ENCODE assay signal across 8 mouse cellular contexts in genomic region chr3:152980978-152981974, GRCm38 (mm10). TPM values are rescaled to one million over a fixed set of nuclear protein-coding genes. Genes with fewer than 3 reads are reported as not detected.
DNase-seq lines count a peak whose midpoint lies in the region; ATAC-seq lines count a peak whose summit lies in the region.

No protein-coding gene starts in this region.

- H3K27ac ChIP-seq in lung, embryonic 16.5 days (ENCODE audit: low read length) = no peak overlapping the region
- H3K27ac ChIP-seq in hindbrain, embryonic 11.5 days (ENCODE audit: low read depth, low read length) = no peak overlapping the region
- H3K27ac ChIP-seq in midbrain, embryonic 13.5 days = peak overlapping the region; percentile 70

- WGBS in lung, embryonic 16.5 days = under 1% methylated on average over 47 of the region's 47 CpGs
- under 1% methylated on average over 47 of the region's 47 CpGs for WGBS in hindbrain, embryonic 11.5 days
- WGBS in midbrain, embryonic 13.5 days = under 1% methylated on average over 47 of the region's 47 CpGs

- H3K4me1 ChIP-seq in lung, embryonic 16.5 days (replicated peaks; ENCODE audit: control insufficient read depth, insufficient read depth, low read length) = peaks cover 14% of the 10 kb centered on the region
- H3K4me1 ChIP-seq in hindbrain, embryonic 11.5 days (replicated peaks; ENCODE audit: control insufficient read depth, insufficient read depth, low read length) = no peaks in the 10 kb centered on the region; the same call in 1 of the 2 replicates
- peaks cover 33% of the 10 kb centered on the region for H3K4me1 ChIP-seq in midbrain, embryonic 13.5 days (replicated peaks)

- H3K9me3 ChIP-seq in lung, embryonic 16.5 days (ENCODE audit: control insufficient read depth, low read length) = no peaks in the 10 kb centered on the region
- H3K9me3 ChIP-seq in hindbrain, embryonic 11.5 days (ENCODE audit: control insufficient read depth, low read length) = no peaks in the 10 kb centered on the region
- no peaks in the 10 kb centered on the region for H3K9me3 ChIP-seq in midbrain, embryonic 13.5 days

- peaks cover 23% of the 10 kb centered on the region for H3K27me3 ChIP-seq in lung, embryonic 16.5 days (ENCODE audit: control insufficient read depth, insufficient read depth, low read depth, low read length)
- H3K27me3 ChIP-seq in hindbrain, embryonic 11.5 days (ENCODE audit: control insufficient read depth, insufficient read depth, low read length) = peaks cover 4% of the 10 kb centered on the region
- H3K27me3 ChIP-seq in midbrain, embryonic 13.5 days = peaks cover 9% of the 10 kb centered on the region

- H3K9ac ChIP-seq in lung, embryonic 16.5 days (ENCODE audit: low read length) = peak overlapping the region; percentile 52
- H3K9ac ChIP-seq in hindbrain, embryonic 11.5 days (ENCODE audit: low read depth, low read length) = peak overlapping the region; percentile 62
- peak overlapping the region; percentile 72 for H3K9ac ChIP-seq in midbrain, embryonic 13.5 days (replicated peaks)

- H3K4me3 ChIP-seq in lung, embryonic 16.5 days (ENCODE audit: low read length) = peak overlapping the region; percentile 52
- H3K4me3 ChIP-seq in hindbrain, embryonic 11.5 days (ENCODE audit: low read depth, low read length) = peak overlapping the region; percentile 56
- peak overlapping the region; percentile 52 for H3K4me3 ChIP-seq in midbrain, embryonic 13.5 days (replicated peaks)

- DNase-seq in lung, postnatal 25 days (ENCODE audit: low spot score) = no peak
- peak; percentile 52 to 72 for DNase-seq in cerebellum, postnatal 25 days
- peak; percentile 59 for DNase-seq in hindbrain, embryonic 11.5 days (ENCODE audit: low spot score)
- DNase-seq in left cerebral cortex, adult 9 months (ENCODE audit: low spot score in 2 of 2) = peak; percentile 33 to 66
- DNase-seq in urinary bladder, postnatal 4 days (ENCODE audit: low spot score in 2 of 2) = no peak
- no peak for DNase-seq in thymus, postnatal 36 days

- peak; percentile 52 for ATAC-seq in lung, embryonic 16.5 days (ENCODE audit: low read depth)
- peak; percentile 79 for ATAC-seq in hindbrain, embryonic 11.5 days (ENCODE audit: low FRiP score)
- peak; percentile 85 for ATAC-seq in midbrain, embryonic 13.5 days

- no peaks in the 10 kb centered on the region for H3K36me3 ChIP-seq in lung, embryonic 16.5 days (ENCODE audit: control insufficient read depth, insufficient read depth, low read length)
- H3K36me3 ChIP-seq in hindbrain, embryonic 11.5 days (ENCODE audit: control insufficient read depth, insufficient read depth, low read length) = no peaks in the 10 kb centered on the region
- no peaks in the 10 kb centered on the region for H3K36me3 ChIP-seq in midbrain, embryonic 13.5 days

- peak overlapping the region; percentile 75 for H3K4me2 ChIP-seq in lung, embryonic 16.5 days (ENCODE audit: low read depth, low read length)
- peak overlapping the region; percentile 86 for H3K4me2 ChIP-seq in hindbrain, embryonic 11.5 days (replicated peaks; ENCODE audit: low read depth, low read length)
- H3K4me2 ChIP-seq in midbrain, embryonic 13.5 days (replicated peaks) = peak overlapping the region; percentile 94

RNA-seq across cellular contexts. Expression of gene St6galnac5, which starts 0.8 kb away (rescaled TPM):
- polyA plus RNA-seq in lung, embryonic 16.5 days (2015; fragmentation: Nextera tagmentation; extraction: Ambion mirVana) = 0.62 and 1.1 TPM in 2 replicates
- 4.0 and 6.4 TPM in 2 replicates for polyA plus RNA-seq in hindbrain, embryonic 11.5 days (2014; fragmentation: Nextera tagmentation; extraction: Ambion mirVana)
- 15.3 and 17.8 TPM in 2 replicates for polyA plus RNA-seq in midbrain, embryonic 13.5 days (2015; fragmentation: Nextera tagmentation; extraction: Ambion mirVana)

Comparison
In these comparisons a context has a peak if more than half of its experiments do, and no peak if none do; other contexts are left out.
1. DNase-seq: peak in cerebellum, postnatal 25 days (2 of 2), hindbrain, embryonic 11.5 days (single experiment) and left cerebral cortex, adult 9 months (2 of 2); none in lung, postnatal 25 days (single experiment), urinary bladder, postnatal 4 days (0 of 2) and thymus, postnatal 36 days (0 of 2).
2. Peak in every context shown above with its lines, with median percentiles within 50 percentile points of each other: ATAC-seq, H3K4me2 ChIP-seq, H3K4me3 ChIP-seq and H3K9ac ChIP-seq.